Mouse (Mus musculus) urinary bladder, adult 2 months (tissue): ENCODE measurements around the gene Olfr812. TPM values are rescaled to one million over a fixed set of nuclear protein-coding genes. Genes with fewer than 3 reads are reported as not detected.
"Not testable (repeated sequence)": the region's sequence is repeated elsewhere in the genome, so short reads cannot be mapped to it uniquely, and the experiment has no call there.

Experiments used
- DNase-seq: peaks from one replicate; pipeline ENCODE4 v3.0.0; 2022; ENCODE audit warnings: low spot score
- polyA plus RNA-seq: library from polyadenylated mRNA; depleted of rRNA; stranded (reverse); fragments of >200 nt; gene quantifications from 2 replicates; pipeline ENCODE4 v1.2.3, GENCODE M21; 2012; rRNA removed

Olfr812 gene
- polyA plus RNA-seq: not detected in 2 replicates

DNA sequence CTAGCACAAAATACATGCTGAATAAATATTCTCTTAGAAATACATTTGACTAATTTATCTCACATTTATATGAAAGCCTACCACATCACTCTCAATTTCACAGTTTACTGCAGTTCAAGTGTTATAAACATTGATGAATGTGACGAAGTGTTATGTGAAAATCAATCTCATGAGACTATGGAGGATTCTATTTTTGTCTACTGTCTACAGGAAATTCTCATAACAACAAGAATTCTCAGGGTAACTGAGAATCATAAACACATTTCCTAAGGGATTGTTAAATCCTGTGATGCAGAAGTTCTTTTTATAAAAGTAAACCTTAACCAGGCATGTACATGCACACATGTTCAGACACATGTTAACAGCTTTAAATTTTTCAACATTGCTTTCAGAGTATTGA, at the start of gene Olfr812:
TSS of gene Olfr812 (minus strand) at position 101 of the 400 bp plus-strand sequence.
- DNase-seq: no peak

DNA sequence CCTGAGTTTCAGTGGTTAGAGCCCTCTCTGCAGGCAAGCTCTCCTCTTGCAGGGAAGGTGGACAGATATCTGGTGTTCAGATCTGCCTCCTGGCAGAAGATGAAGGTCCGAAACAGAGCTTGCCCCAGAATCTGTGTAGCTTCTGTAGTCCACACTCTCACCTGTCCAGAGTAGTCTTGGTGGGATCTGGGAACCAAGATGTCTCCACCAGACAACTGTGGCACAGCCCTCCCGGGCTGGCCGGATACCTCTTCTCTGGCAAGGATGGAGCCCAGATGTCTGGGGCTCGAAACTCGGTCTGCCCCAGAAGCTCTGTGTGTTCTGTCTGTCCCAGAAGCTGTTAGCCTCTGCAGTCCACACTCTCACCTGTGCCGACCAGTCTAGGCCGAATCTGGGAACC, 40.0 kb upstream of the Olfr812 start:
- no peak for DNase-seq

DNA sequence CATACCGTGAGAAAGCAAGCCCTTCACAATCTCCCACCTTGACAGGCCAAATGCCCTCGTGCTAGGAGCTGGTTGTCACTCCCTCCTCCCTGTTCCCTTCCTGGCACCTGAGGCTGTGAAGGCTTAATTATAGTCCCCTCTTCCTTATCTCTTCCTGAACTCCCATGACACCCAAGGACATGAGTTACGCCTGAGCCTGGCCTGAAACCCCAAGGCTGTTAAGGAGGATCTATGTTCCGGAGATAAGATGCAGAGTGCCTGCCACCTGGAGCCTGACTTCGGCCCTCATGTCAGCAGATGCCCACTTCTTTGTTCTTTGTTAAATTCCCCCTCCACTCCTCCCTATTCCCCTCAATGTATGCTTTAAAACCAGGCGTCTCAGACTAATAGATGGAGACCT, 39.6 kb upstream of the Olfr812 start:
- DNase-seq: not testable (repeated sequence)

DNA sequence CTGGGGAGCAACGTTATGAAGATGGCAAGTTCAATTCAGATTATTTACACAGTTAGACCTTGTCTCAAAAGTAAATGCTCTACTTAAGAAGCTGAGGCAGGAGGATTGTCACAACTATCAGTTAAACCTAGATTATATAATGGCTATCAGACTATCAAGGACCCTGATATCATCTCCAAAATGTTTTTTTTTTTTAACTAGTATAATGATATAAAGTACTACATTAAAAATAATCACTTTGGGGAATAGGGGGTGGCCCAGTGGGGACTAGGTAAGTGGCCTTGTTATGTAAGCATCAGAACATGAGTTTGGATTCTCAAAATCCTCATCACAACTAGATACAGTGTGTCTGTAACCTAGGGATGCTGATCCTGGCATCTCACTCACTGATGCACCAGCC, 33.9 kb upstream of the Olfr812 start, which contains the start of gene Olfr814:
TSS of gene Olfr814 (minus strand) at position 101 of the 400 bp plus-strand sequence.
- not testable (repeated sequence) for DNase-seq

DNA sequence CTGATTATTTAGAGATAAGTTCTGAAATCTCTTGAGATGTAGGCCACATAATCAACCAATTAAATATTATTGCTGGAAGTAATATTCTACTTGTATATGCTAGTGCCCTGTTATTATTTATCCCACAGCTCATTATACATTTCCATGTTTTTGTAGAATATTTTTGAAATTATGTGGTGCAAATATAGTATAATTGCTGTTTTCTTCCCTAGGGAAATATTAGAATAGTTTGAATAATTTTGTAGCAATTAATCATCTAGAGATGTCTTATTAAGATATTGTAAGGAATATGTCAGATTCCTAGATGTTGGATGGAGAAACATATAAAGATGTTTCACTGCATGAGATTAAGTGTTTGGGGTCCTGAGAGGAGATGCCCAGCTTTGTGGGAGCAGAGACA, 9.2 kb upstream of the Olfr812 start, which contains the start of gene Olfr813:
TSS of gene Olfr813 (plus strand) at position 301 of the 400 bp plus-strand sequence.
- no peak for DNase-seq

- DNase-seq: no peak
Measured at GRCm38 (mm10) chr10:129847343-129847742, 1.4 kb upstream of the Olfr812 start.

DNA sequence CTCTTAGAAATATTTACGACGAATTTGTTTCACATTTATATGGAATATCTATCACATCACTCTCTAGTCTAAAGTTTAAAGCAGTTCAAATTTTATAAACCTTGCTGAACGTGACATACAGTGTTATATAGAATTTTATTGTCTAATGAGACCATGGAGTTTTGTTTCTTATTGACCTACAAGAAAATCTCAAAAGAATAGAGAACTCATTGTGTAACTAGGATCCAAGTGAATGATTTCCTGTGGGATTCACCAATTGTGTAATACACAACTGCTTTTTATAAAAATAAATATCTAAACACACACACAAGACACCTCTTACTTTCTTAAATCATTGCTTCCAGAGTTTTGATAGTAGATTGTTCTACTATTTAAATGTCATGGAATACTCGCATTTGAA, 41.6 kb downstream of the Olfr812 start, which contains the start of gene Olfr811:
TSS of gene Olfr811 (minus strand) at position 101 of the 400 bp plus-strand sequence.
- DNase-seq: no peak

GRCm38 (mm10) chr10:129794817-129795216, 51.1 kb downstream of the Olfr812 start, which contains the start of gene Olfr810:
Gene Olfr810, minus strand, starts transcription at chr10:129794917.
- DNase-seq: no peak

Other genes with a start within 250 kb of the Olfr812 start
- gene Olfr796, start 233.5 kb downstream of the Olfr812 start, polyA plus RNA-seq: not detected in 2 replicates
- gene Olfr798, start 218.2 kb downstream of the Olfr812 start, polyA plus RNA-seq: not detected in 2 replicates
- gene Olfr799, start 208.6 kb downstream of the Olfr812 start, polyA plus RNA-seq: not detected in 2 replicates
- not detected in 2 replicates for gene Olfr800, start 188.4 kb downstream of the Olfr812 start, polyA plus RNA-seq
- not detected in 2 replicates for gene Olfr801, start 172.2 kb downstream of the Olfr812 start, polyA plus RNA-seq
- not detected in 2 replicates for gene Olfr802, start 157.9 kb downstream of the Olfr812 start, polyA plus RNA-seq
- gene Olfr803, start 151.8 kb downstream of the Olfr812 start, polyA plus RNA-seq: not detected in 2 replicates
- gene Olfr804, start 142.9 kb downstream of the Olfr812 start, polyA plus RNA-seq: not detected in 2 replicates
- gene Olfr805, start 116.7 kb downstream of the Olfr812 start, polyA plus RNA-seq: not detected in 2 replicates
- not detected in 2 replicates for gene Olfr806, start 104.2 kb downstream of the Olfr812 start, polyA plus RNA-seq
- gene Olfr807, start 88.3 kb downstream of the Olfr812 start, polyA plus RNA-seq: not detected in 2 replicates
- not detected in 2 replicates for gene Olfr808, start 80.6 kb downstream of the Olfr812 start, polyA plus RNA-seq
- not detected in 2 replicates for gene Olfr809, start 71.5 kb downstream of the Olfr812 start, polyA plus RNA-seq
- gene Olfr810, start 51.2 kb downstream of the Olfr812 start, polyA plus RNA-seq: not detected in 2 replicates
- gene Olfr811, start 41.7 kb downstream of the Olfr812 start, polyA plus RNA-seq: not detected in 2 replicates
- gene Olfr813, start 9.3 kb upstream of the Olfr812 start, polyA plus RNA-seq: not detected in 2 replicates
- gene Olfr814, start 33.8 kb upstream of the Olfr812 start, polyA plus RNA-seq: not detected in 2 replicates
- not detected in 2 replicates for gene Olfr815, start 59.8 kb upstream of the Olfr812 start, polyA plus RNA-seq
- not detected in 2 replicates for gene Olfr816, start 69.5 kb upstream of the Olfr812 start, polyA plus RNA-seq
- not detected in 2 replicates for gene Olfr818, start 103.0 kb upstream of the Olfr812 start, polyA plus RNA-seq
- gene Olfr819, start 121.2 kb upstream of the Olfr812 start, polyA plus RNA-seq: not detected in 2 replicates
- not detected in 2 replicates for gene Olfr247, start 130.0 kb upstream of the Olfr812 start, polyA plus RNA-seq
- not detected in 2 replicates for gene Gm10310, start 139.0 kb upstream of the Olfr812 start, polyA plus RNA-seq
- gene Olfr820, start 166.5 kb upstream of the Olfr812 start, polyA plus RNA-seq: not detected in 2 replicates
- not detected in 2 replicates for gene Olfr821, start 184.3 kb upstream of the Olfr812 start, polyA plus RNA-seq
- not detected in 2 replicates for gene Olfr822, start 225.1 kb upstream of the Olfr812 start, polyA plus RNA-seq